Mouse (Mus musculus) bone marrow macrophage, adult 2 months (primary cell): Measurements from ENCODE around the gene Phxr2.

Experiments used
- CTCF ChIP-seq: IDR thresholded peaks from 2 replicates; pipeline ENCODE4 v1.5.1; 2012; ENCODE audit warnings: low read depth, mild to moderate bottlenecking, low read length, moderate library complexity
- POLR2A ChIP-seq: IDR thresholded peaks from 2 replicates; pipeline ENCODE4 v1.6.1; 2012; ENCODE audit warnings: mild to moderate bottlenecking, low read depth, low read length, borderline replicate concordance

GRCm38 (mm10) chr10:99136337-99136736 is 10.2 kb upstream of the Phxr2 start:
- TF ChIP-seq CTCF (no peak), POLR2A (no peak)
